Mouse (Mus musculus) G1E (cell line): ENCODE measurements around the gene Scn8a.

Source experiments
- CTCF ChIP-seq: IDR thresholded peaks from 2 replicates; pipeline ENCODE4 v1.5.1; 2012; ENCODE audit warnings: low read depth, low read length, inconsistent platforms, mixed read lengths
- GATA1 ChIP-seq: IDR thresholded peaks from 2 replicates; pipeline ENCODE4 v1.6.1; 2012; ENCODE audit warnings: borderline replicate concordance, low read length, inconsistent platforms, mixed read lengths
- GATA2 ChIP-seq: IDR thresholded peaks from 2 replicates; pipeline ENCODE4 v1.6.1; 2012; ENCODE audit warnings: low read depth, low read length, inconsistent platforms, borderline replicate concordance
- POLR2AphosphoS5 ChIP-seq: IDR thresholded peaks from 2 replicates; pipeline ENCODE4 v1.6.1; 2012; ENCODE audit warnings: low read depth, low read length, inconsistent platforms; ENCODE audit not compliant: insufficient replicate concordance
- TAL1 ChIP-seq: conservative IDR thresholded peaks from 2 replicates; pipeline ENCODE4 v1.6.1; 2012; ENCODE audit warnings: low read depth, low read length, inconsistent platforms, mixed read lengths

DNA sequence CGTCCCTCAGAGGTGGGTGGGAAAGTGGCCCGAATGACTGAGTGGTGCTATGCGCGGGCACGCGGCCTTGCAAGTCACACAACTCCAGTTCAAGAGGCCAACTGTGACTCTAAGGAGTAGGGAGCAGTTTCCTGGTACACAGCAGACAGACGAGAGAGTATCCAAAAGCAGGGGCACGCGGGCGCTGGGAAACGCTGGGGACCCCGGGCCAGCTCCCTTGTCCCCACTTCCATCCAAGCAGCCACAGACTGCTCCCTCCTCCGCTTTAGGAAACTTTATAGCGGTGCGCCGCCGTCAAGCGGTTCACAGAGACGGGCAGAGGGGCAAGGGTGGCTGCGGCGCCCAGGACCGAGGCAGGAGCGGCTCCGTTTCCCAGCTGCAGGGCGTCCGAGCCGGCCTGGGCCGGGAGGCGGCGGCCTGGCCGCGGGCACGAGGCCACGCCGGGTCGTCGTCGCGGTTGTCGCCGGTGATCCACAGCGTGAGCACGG lies 176.4 kb downstream of the Scn8a start:
- TF ChIP-seq CTCF (no peak), GATA1 (no peak), TAL1 (no peak), POLR2AphosphoS5 (no peak), GATA2 (no peak)
